In the genomic region with DNA sequence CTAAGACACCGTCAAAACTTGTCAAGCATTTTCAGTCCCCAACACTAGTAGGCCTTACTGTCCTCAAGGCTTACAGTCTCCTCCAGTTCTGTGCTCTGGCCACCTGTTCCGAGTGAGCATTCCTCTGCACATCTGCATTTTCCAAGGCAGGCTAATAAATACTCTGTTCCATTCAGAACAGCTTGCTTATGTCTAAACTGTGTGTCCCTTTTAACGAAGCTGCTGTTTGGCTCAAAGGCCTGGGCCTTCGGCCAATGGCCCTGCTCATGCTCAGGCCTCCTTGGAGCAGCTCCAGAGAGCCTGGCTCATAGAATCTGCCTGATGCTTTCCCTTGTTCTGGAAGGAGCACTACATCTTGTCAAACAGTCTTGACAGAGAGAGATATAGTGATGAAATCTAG, we compare ENCODE assay signal across 7 mouse cellular contexts.
A peak's percentile ranks its signal among the peaks of the same experiment; 100 is the strongest.
DNase-seq lines count a peak whose midpoint lies in the region; ATAC-seq lines count a peak whose summit lies in the region.

No protein-coding gene starts in this region.

- 0 out of 2 replicates have a peak, but pooled peaks cover 4% of the 10 kb centered on the region for H3K4me1 ChIP-seq in neural tube, embryonic 12.5 days
- peaks cover 12% of the 10 kb centered on the region for H3K4me1 ChIP-seq in heart, embryonic 16.5 days (ENCODE audit: control insufficient read depth, insufficient read depth, low read length)

- no peak overlapping the region for H3K9ac ChIP-seq in neural tube, embryonic 12.5 days
- no peak overlapping the region for H3K9ac ChIP-seq in heart, embryonic 16.5 days (ENCODE audit: low read length)

- ATAC-seq in neural tube, embryonic 12.5 days (ENCODE audit: low FRiP score, low read depth) = 0 out of 2 replicates have a peak, but pooled peaks have one; percentile 21
- peak; percentile 93 for ATAC-seq in heart, embryonic 16.5 days (replicated peaks; ENCODE audit: extremely low read depth, insufficient read depth, low FRiP score)

- no peak overlapping the region for H3K4me2 ChIP-seq in neural tube, embryonic 12.5 days (replicated peaks)
- no peak overlapping the region for H3K4me2 ChIP-seq in heart, embryonic 16.5 days (ENCODE audit: low read depth, low read length)

- H3K27ac ChIP-seq in neural tube, embryonic 12.5 days = no peak overlapping the region
- peak overlapping the region; percentile 57 for H3K27ac ChIP-seq in heart, embryonic 16.5 days (ENCODE audit: low read length)

- no peak for DNase-seq in neural tube, embryonic 10.5 days (ENCODE audit: extremely low spot score, low spot score)
- DNase-seq in cerebellum, adult 9-10 months = peak; percentile 88
- DNase-seq in kidney, postnatal 4 days = peak; percentile 85 to 90
- DNase-seq in ovary, postnatal 10 days (ENCODE audit: low spot score) = peak; percentile 60
- no peak for DNase-seq in embryo, embryonic 11 days

- H3K9me3 ChIP-seq in neural tube, embryonic 12.5 days = no peaks in the 10 kb centered on the region
- no peaks in the 10 kb centered on the region for H3K9me3 ChIP-seq in heart, embryonic 16.5 days (replicated peaks; ENCODE audit: control insufficient read depth, low read length)

- 64% methylated on average over 4 of the region's 4 CpGs for WGBS in neural tube, embryonic 12.5 days
- WGBS in heart, embryonic 16.5 days = 27% methylated on average over 4 of the region's 4 CpGs

- no peaks in the 10 kb centered on the region for H3K27me3 ChIP-seq in neural tube, embryonic 12.5 days (replicated peaks)
- no peaks in the 10 kb centered on the region for H3K27me3 ChIP-seq in heart, embryonic 16.5 days (ENCODE audit: control insufficient read depth, insufficient read depth, low read length)

- H3K36me3 ChIP-seq in neural tube, embryonic 12.5 days = peaks cover 8% of the 10 kb centered on the region; the same call in 1 of the 2 replicates
- no peaks in the 10 kb centered on the region for H3K36me3 ChIP-seq in heart, embryonic 16.5 days (ENCODE audit: control insufficient read depth, insufficient read depth)

- no peak overlapping the region for H3K4me3 ChIP-seq in neural tube, embryonic 12.5 days
- H3K4me3 ChIP-seq in heart, embryonic 16.5 days (ENCODE audit: low read length) = no peak overlapping the region

Comparison
In these comparisons a context has a peak if more than half of its experiments do, and no peak if none do; other contexts are left out.
1. DNase-seq: peak in cerebellum, adult 9-10 months (single experiment), kidney, postnatal 4 days (2 of 2) and ovary, postnatal 10 days (single experiment); none in neural tube, embryonic 10.5 days (single experiment) and embryo, embryonic 11 days (single experiment).